15 mouse cellular contexts compared by ENCODE assay signal in genomic region chr9:22065642-22066041, GRCm38 (mm10). TPM values are rescaled to one million over a fixed set of nuclear protein-coding genes. Genes with fewer than 3 reads are reported as not detected.
"Had no signal": no experiment of that assay in that cellular context is flagged by ENCODE, and none has a peak within 500 bp of the region (broad histone marks: within the 10 kb centered on the region; RNA-seq: fewer than 3 reads in every experiment).

No protein-coding gene starts in this region.

- H3K27ac ChIP-seq: kidney, postnatal 0 days; layer of hippocampus, adult 2 months; limb, embryonic 10.5 days; stomach, postnatal 0 days had no signal

- H3K9me3 ChIP-seq: limb, embryonic 10.5 days had no signal

- DNase-seq: kidney, adult 11 months had no signal

- H3K4me3 ChIP-seq: layer of hippocampus, adult 2 months; limb, embryonic 10.5 days; myocyte had no signal

- ATAC-seq: inflammation-experienced regulatory T-cells, adult 6 months; lung, postnatal 0 days had no signal

RNA-seq across cellular contexts. Expression of gene Gm49318, which starts 5.4 kb away (rescaled TPM):
- total RNA-seq: megakaryocyte progenitor cell, adult 5-6 weeks; neutrophil, adult 5-6 weeks had no signal
- polyA plus RNA-seq: inflammation-experienced regulatory T-cells, adult 6 months; kidney, postnatal 0 days; limb, embryonic 10.5 days; limb, embryonic 14.5 days; lung, adult 2 months; lung, postnatal 0 days; midbrain, embryonic 14.5 days; myocyte; neural tube, embryonic 11.5 days; stomach, postnatal 0 days; urinary bladder, adult 2 months had no signal

RNA-seq across cellular contexts. Expression of gene Elavl3, which starts 13.8 kb away (rescaled TPM):
- total RNA-seq: megakaryocyte progenitor cell, adult 5-6 weeks; neutrophil, adult 5-6 weeks had no signal
- polyA plus RNA-seq: inflammation-experienced regulatory T-cells, adult 6 months had no signal

RNA-seq across cellular contexts. Expression of gene Cnn1, which starts 33.4 kb away (rescaled TPM):
- total RNA-seq: megakaryocyte progenitor cell, adult 5-6 weeks; neutrophil, adult 5-6 weeks had no signal
